Mouse (Mus musculus): ENCODE results near the gene Btf3l4. TPM values are rescaled to one million over a fixed set of nuclear protein-coding genes. Genes with fewer than 3 reads are reported as not detected.

Btf3l4 gene
- polyA plus RNA-seq (2017; shearing (Covaris generic)): 60.0 TPM

GRCm38 (mm10) chr4:108832916-108833827 is at the start of gene Btf3l4:
Gene Btf3l4, minus strand, starts transcription at chr4:108833614.

DNA sequence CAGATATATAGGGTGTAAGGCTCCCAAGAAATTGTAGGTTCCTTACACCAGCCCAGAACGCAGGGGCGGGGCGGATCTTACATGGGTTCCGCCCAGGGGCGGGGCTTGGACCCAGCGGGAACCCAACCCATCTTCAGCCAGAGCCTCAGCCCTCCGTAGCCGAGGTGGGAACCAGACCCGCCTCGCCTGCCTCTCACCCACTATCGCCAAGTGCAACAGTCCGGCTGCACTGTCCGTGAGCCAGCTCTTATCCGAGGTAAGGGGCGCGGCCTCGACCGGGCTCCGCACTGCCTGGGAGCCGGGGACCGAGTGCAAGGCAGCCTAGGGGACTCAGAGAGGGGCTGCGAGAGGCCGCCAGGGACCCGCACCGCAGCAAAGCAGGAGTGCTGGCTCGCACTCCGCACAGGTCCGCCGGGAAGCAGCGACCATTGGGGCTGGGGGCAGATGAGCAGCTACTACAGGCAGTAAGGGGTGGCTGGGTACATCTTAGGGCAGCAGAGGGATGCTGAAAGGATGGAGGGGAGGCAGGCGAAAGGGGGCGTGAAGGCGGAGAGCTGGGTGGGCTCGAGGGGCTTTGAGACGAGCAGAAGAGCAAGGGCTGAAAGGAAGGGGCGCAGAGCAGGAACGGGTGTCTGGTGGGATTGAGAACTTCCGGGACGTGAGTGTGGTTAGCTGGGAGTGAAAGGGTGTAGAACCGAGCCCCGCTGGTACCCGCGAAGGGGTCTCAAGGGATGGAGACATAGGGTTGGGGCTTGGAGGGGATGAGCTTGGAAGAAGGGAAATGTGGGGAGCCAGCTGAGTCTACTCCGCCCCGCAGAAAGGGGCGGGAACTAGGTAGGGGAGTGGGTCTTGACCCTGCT is 45.8 kb upstream of the Btf3l4 start, which contains the start of gene Rab3b:
Gene Rab3b (plus strand): TSS at position 101 of the 860 bp plus-strand sequence.

GRCm38 (mm10) chr4:108848505-108848848 is 15.1 kb upstream of the Btf3l4 start, which contains the start of gene A730015C16Rik:
Gene A730015C16Rik, minus strand, starts transcription at chr4:108848619.

GRCm38 (mm10) chr4:108847715-108848504 is 14.5 kb upstream of the Btf3l4 start, which contains the start of gene Kti12:
Gene Kti12, plus strand, starts transcription at chr4:108847785.

GRCm38 (mm10) chr4:108834115-108834970 is 929 bp upstream of the Btf3l4 start, which contains the start of gene Txndc12:
Gene Txndc12, plus strand, starts transcription at chr4:108834601.

GRCm38 (mm10) chr4:108780057-108780863 is 53.2 kb downstream of the Btf3l4 start, which contains the start of gene Zfyve9:
Gene Zfyve9, minus strand, starts transcription at chr4:108780798.

Other genes starting within 250 kb of the Btf3l4 start
- 92.7 TPM for gene Cc2d1b, start 213.7 kb downstream of the Btf3l4 start, polyA plus RNA-seq (2017; shearing (Covaris generic))
- not detected for gene 3110021N24Rik, start 114.0 kb downstream of the Btf3l4 start, polyA plus RNA-seq (2017; shearing (Covaris generic))
- 0.13 TPM for gene Zfyve9, start 52.8 kb downstream of the Btf3l4 start, polyA plus RNA-seq (2017; shearing (Covaris generic))
- gene Txndc12, start 987 bp upstream of the Btf3l4 start, polyA plus RNA-seq (2017; shearing (Covaris generic)): 33.6 TPM
- 23.5 TPM for gene Kti12, start 14.2 kb upstream of the Btf3l4 start, polyA plus RNA-seq (2017; shearing (Covaris generic))
- 0.50 TPM for gene A730015C16Rik, start 15.0 kb upstream of the Btf3l4 start, polyA plus RNA-seq (2017; shearing (Covaris generic))
- 0.45 TPM for gene Rab3b, start 45.4 kb upstream of the Btf3l4 start, polyA plus RNA-seq (2017; shearing (Covaris generic))
- 128 TPM for gene Nrd1, start 167.0 kb upstream of the Btf3l4 start, polyA plus RNA-seq (2017; shearing (Covaris generic))